Mouse (Mus musculus) liver, adult (tissue): ENCODE results near the gene Fscn1.

Source experiments
- GATA4 ChIP-seq: IDR thresholded peaks from 2 replicates; pipeline ENCODE4 v1.6.1; 2014; ENCODE audit warnings: mild to moderate bottlenecking, low read length; ENCODE audit not compliant: insufficient replicate concordance

Gene Fscn1

GRCm38 (mm10) chr5:142959156-142959555 is 987 bp upstream of the Fscn1 start:
- no peak for TF ChIP-seq GATA4

GRCm38 (mm10) chr5:142960775-142961271 is 680 bp downstream of the Fscn1 start:
- TF ChIP-seq GATA4 = no peak

GRCm38 (mm10) chr5:142961398-142961880 is 1.3 kb downstream of the Fscn1 start:
- TF ChIP-seq GATA4 = no peak

DNA sequence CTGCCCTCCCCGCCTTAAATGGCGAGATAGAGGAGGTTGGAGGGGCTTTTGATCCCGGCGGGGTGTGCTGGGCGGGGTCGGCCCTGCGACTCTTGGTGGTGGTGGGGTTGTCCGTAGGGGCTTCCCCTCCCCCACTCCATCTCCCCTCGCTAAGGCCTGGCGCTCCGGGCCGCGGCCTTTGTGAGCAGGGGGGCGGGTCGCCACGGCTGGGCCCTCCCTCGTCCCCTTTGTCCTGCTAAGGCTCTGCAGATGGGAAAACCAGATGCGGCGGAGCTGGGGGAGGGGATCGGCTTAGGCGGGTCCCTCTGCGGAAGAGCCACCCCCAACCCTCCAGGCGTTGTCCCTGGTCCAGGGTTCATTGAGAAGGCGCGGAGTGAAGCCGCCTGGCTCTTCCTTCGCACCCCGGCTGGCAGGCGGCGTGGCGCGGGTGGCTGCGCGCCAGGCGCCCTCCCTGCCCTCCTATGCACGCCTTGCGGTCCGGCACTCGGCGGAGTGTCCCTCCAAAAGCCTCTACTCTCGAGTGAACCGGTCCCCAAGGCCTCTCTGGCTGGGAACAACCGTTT is 1.8 kb downstream of the Fscn1 start:
- no peak for TF ChIP-seq GATA4

DNA sequence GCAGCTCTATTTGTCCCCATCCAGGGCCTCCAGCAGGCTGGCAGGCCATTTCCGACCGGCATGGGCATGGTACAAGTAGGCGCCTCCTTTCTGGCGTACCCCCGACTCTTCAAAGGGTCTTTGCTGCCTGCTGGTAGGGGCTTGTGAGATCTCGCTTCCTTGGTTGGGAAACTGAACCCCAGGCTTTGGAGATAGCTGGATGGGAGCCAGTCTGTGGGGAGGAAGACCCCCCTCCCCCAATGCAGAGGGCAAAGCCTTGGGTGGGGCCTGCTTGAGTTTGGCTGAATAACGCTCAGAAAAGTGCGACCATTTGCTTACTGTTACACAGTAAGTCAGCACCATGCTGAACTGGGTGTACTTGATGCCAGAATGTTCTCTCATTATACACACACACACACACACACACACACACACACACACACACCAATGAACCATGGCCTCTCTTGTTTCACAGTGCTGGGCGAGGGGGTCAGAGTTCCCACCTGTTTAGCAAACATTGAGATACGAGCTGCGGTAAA is 2.4 kb downstream of the Fscn1 start:
- no peak for TF ChIP-seq GATA4

DNA sequence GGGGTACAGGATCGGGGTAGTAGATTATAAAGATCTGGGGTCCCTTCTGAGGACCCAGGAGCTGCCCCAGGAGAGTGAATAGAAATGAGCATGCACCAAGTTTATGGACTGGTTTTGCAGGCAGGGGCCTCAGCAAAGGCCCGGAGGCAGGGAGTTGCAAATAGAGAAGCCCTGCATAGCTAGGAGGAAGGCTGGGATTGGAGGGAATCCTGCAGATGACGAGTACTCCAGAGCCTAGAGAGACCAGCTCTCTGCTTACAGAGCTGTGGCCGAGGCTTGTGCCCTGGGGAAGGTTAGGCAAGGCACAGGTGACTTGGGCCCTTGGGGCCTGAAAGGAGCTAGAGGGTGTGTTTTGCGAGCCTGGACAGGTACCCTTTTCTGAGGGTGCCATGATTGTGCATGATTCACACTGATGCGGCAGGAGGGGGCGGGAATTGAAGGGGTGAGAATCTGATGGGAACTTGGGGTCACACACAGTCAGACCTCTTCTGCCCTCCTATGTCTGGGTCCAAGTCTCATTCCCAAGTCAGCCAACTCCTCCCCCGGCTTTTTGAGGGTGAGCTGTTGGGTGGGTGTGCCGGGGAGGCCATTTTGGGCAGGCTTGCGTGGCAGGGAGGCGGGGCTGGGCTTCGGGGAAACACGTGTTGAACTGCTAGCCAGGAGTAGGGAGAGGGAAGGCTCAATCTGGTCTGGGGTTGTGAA is 3.0 kb downstream of the Fscn1 start:
- TF ChIP-seq GATA4 = no peak

DNA sequence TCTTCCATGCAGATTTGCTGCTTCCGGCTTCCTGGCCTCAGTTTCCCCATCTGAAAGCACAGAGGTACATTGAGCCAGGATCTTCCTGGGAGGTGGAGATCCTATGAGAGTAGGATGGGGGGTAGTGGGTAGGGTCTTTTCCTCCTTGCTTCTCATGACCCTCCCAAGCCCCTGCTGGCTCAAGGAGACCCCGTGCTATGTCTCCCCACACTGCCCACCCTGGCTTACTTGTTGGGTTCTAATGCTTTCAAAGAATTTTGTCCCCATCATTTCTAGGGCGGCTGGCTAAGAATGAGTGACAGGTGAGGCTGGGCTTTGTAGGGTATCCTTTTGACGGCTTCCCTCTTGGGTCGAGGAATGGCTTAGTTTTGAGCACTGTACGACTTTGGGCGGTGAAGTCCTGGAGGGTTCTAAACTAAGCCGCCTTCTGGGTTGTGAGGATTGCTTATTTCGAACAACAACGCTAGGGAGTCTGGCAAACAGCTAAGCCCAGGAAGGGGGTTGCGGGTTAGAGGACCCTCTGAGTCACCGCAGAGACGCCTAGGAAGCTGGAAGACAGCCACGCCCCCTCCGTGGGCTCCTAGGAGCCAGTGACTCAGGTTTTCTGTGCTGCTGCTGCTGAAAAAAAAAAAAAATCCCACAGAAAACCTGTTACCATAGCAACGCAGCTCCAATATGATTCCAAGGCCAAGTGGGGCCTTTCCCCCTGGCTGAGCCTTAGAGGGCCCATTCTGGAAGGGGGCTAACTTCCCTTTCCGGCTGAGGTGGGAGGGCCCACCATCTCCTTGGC is 3.8 kb downstream of the Fscn1 start:
- TF ChIP-seq GATA4 = no peak

- no peak for TF ChIP-seq GATA4
Measured at GRCm38 (mm10) chr5:142964650-142965049, 4.5 kb downstream of the Fscn1 start.

- TF ChIP-seq GATA4 = no peak
Measured at GRCm38 (mm10) chr5:142968411-142968810, 8.3 kb downstream of the Fscn1 start.

DNA sequence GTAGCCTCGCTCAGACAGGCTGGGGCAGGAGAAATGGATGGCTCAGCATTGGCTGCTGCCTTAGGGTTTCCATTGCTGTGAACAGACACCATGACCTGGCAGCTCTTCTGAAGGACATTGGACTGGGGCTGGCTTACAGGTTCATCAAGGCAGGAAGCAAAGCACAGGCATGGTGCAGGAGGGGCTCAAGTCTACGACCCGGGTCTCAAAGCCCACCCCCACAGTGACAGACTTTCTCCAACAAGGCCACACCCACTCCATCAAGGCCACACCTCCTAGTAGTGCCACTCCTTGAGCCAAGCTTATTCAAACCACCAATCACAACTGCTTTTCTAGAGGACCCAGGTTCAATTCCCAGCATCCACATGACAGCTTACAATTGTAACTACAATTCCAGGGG is 13.8 kb downstream of the Fscn1 start:
- no peak for TF ChIP-seq GATA4

DNA sequence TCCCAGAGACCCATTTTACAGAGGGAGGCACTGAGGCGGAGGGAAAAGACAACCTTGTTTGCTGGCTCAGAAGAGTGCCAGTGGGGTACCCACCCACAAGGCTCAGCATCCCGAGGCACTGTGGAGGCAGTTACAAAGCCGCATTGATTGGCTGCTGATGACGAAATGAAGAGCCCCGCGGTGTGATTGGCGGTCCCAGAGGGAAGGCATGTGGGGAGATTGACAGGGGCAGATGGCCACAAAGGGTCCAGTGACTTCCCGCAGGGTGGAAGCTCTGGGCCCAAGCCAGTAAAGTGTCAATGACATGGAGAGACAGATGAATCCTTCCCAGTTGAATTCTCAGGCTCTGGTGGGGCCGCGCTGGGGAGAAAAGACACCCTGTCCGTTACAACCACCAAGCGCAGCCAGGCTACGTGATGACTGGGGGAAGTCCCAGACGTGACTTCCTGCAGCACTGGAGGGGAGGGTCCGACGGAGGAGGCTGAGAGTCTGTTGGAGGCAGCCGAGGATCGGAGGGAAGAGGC is 14.5 kb downstream of the Fscn1 start:
- no peak for TF ChIP-seq GATA4

- TF ChIP-seq GATA4 = no peak
Measured at GRCm38 (mm10) chr5:142976516-142976915, 16.4 kb downstream of the Fscn1 start.

GRCm38 (mm10) chr5:142982046-142982801 is 22.1 kb downstream of the Fscn1 start:
- no peak for TF ChIP-seq GATA4

DNA sequence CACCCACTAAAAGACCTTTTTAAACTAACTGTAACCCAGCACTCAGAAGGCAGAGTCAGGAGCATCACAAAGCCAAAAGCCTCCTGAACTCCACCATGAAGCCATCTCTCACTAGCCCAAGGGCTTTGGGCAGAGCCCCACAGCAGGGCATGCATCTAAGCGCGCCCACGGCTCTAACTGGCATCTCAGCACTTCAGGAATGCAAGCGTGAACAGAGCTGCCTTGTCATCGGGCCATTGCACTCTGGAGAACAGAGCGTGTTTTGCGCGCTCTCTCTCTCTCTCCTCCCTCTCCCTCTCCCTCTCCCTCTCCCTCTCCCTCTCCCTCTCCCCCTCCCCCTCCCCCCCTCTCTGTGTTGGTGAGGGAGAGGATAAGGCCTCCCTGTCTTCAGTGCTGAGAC is 23.0 kb downstream of the Fscn1 start:
- TF ChIP-seq GATA4 = no peak

DNA sequence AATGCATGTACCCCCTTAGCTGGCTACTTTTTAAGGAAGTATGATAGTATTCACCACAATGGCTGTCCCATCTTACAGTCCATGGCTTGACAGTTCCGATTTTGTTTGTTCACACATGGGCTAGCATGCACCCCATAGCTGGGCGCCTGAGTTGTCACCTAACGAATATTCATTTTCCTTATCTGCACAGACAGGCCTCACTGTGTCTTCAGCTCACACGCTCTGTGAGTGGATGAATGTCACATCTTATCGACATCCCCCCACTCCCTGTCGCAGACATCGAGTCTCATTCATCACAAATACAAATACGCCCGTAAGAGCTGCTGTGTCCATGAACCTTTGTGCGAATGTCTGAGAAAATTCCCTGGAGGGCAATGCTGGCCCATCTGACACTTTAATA is 24.1 kb downstream of the Fscn1 start:
- no peak for TF ChIP-seq GATA4
